8 mouse cellular contexts compared by ENCODE assay signal in the genomic region with DNA sequence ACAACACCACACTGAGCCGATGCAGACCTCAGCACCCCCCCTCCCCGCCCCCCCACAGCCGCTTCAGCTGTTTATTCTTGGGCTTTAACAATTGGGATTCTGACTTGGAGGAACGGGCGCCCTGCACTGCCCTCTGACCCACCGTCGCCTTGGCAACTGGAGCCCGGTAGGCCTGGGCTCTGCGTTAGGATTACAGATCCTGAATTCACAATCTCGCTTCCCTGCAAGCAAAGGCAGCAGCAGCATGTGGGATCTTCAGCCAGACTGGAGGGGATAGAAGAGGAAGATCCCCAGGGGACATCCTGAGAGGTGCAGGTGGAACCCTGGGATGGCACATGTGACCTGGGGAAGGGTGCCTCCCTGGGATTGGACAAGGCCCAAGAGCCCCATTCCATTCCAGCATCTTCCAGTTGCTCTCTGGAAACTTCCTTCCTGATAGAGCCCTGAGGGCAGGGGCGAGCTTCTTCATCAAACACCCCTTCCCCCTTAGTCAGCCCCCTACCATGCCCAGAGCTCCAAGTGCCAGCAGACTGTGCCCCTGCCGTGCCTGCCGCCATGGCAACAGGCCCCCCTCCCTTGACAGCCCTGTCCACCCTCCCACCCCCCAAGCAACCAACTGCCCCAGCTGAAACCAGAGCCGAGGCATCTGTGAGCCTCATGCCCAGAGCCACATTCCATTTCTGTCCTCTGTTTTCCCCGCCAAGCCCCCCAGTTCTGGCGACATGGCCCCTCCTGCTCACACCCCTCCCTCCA. TPM values are rescaled to one million over a fixed set of nuclear protein-coding genes. Genes with fewer than 3 reads are reported as not detected.
A peak's percentile ranks its signal among the peaks of the same experiment; 100 is the strongest.
DNase-seq lines count a peak whose midpoint lies in the region; ATAC-seq lines count a peak whose summit lies in the region.

No protein-coding gene starts in this region.

- WGBS in heart, embryonic 14.5 days: 32% methylated on average over 16 of the region's 16 CpGs
- WGBS in hindbrain, embryonic 13.5 days: 6% methylated on average over 16 of the region's 16 CpGs
- 5% methylated on average over 16 of the region's 16 CpGs for WGBS in midbrain, embryonic 16.5 days

- peak overlapping the region; percentile 70 for H3K9ac ChIP-seq in heart, embryonic 14.5 days (ENCODE audit: low read length)
- peak overlapping the region; percentile 39 for H3K9ac ChIP-seq in hindbrain, embryonic 13.5 days
- H3K9ac ChIP-seq in midbrain, embryonic 16.5 days (ENCODE audit: low read depth, low read length): peak overlapping the region; percentile 37

- H3K4me1 ChIP-seq in heart, embryonic 14.5 days (ENCODE audit: control insufficient read depth in 2 of 2, insufficient read depth in 2 of 2, low read length in 2 of 2): peaks cover 90 to 100% of the 10 kb centered on the region in 2 experiments
- H3K4me1 ChIP-seq in hindbrain, embryonic 13.5 days (replicated peaks): peaks cover 100% of the 10 kb centered on the region
- peaks cover 88% of the 10 kb centered on the region for H3K4me1 ChIP-seq in midbrain, embryonic 16.5 days (ENCODE audit: control insufficient read depth, insufficient read depth, low read length)

- ATAC-seq in heart, embryonic 14.5 days (ENCODE audit: insufficient number of reproducible peaks, insufficient read depth, low FRiP score, low read depth): no peak
- peak; percentile 18 for ATAC-seq in hindbrain, embryonic 13.5 days (ENCODE audit: low FRiP score)
- ATAC-seq in midbrain, embryonic 16.5 days: peak; percentile 26
- ATAC-seq in erythroblast, adult 5-6 weeks (replicated peaks; ENCODE audit: low FRiP score, poor library complexity, severe bottlenecking): no peak
- no peak for ATAC-seq in granulocyte monocyte progenitor cell, adult 5-6 weeks (replicated peaks; ENCODE audit: poor library complexity, severe bottlenecking)

- no peaks in the 10 kb centered on the region for H3K27me3 ChIP-seq in heart, embryonic 14.5 days (ENCODE audit: control insufficient read depth, insufficient read depth, low read length)
- no peaks in the 10 kb centered on the region for H3K27me3 ChIP-seq in hindbrain, embryonic 13.5 days
- H3K27me3 ChIP-seq in midbrain, embryonic 16.5 days (ENCODE audit: control insufficient read depth, insufficient read depth, low read depth, low read length): no peaks in the 10 kb centered on the region

- H3K36me3 ChIP-seq in heart, embryonic 14.5 days (ENCODE audit: control insufficient read depth, insufficient read depth, low read length): no peaks in the 10 kb centered on the region
- no peaks in the 10 kb centered on the region for H3K36me3 ChIP-seq in hindbrain, embryonic 13.5 days
- H3K36me3 ChIP-seq in midbrain, embryonic 16.5 days (ENCODE audit: control insufficient read depth, insufficient read depth, low read length): no peaks in the 10 kb centered on the region

- peak overlapping the region in 1 of 2 experiments; percentile 96; a peak in 2 of 4 replicates for H3K27ac ChIP-seq in heart, embryonic 14.5 days (replicated peaks in 1 of 2; ENCODE audit: control insufficient read depth in 1 of 2, insufficient read depth in 1 of 2, low read depth in 2 of 2, low read length in 2 of 2)
- peak overlapping the region; percentile 92 for H3K27ac ChIP-seq in hindbrain, embryonic 13.5 days
- peak overlapping the region; percentile 73 for H3K27ac ChIP-seq in midbrain, embryonic 16.5 days (ENCODE audit: low read length)

- H3K4me3 ChIP-seq in heart, embryonic 14.5 days (ENCODE audit: control insufficient read depth in 1 of 2, insufficient read depth in 1 of 2, low read depth in 1 of 2, low read length in 2 of 2): no peak overlapping the region
- no peak overlapping the region for H3K4me3 ChIP-seq in hindbrain, embryonic 13.5 days
- H3K4me3 ChIP-seq in midbrain, embryonic 16.5 days (ENCODE audit: low read depth, low read length): no peak overlapping the region

- 0 out of 2 replicates have a peak overlapping the region, but pooled peaks have one; percentile 18 for H3K4me2 ChIP-seq in heart, embryonic 14.5 days (ENCODE audit: low read length)
- H3K4me2 ChIP-seq in hindbrain, embryonic 13.5 days: peak overlapping the region; percentile 39
- peak overlapping the region; percentile 36 for H3K4me2 ChIP-seq in midbrain, embryonic 16.5 days (ENCODE audit: low read length)

- no peak for DNase-seq in heart, adult 11 months
- peak; percentile 89 for DNase-seq in embryo, embryonic 10 days (ENCODE audit: low spot score)
- no peak for DNase-seq in layer of hippocampus, adult 9-10 months (ENCODE audit: low spot score)

- no peaks in the 10 kb centered on the region for H3K9me3 ChIP-seq in heart, embryonic 14.5 days (ENCODE audit: control insufficient read depth, low read length)
- H3K9me3 ChIP-seq in hindbrain, embryonic 13.5 days: no peaks in the 10 kb centered on the region
- no peaks in the 10 kb centered on the region for H3K9me3 ChIP-seq in midbrain, embryonic 16.5 days (replicated peaks; ENCODE audit: control insufficient read depth, low read length, poor library complexity, severe bottlenecking)

RNA-seq across cellular contexts. Expression of a gene that starts 36.5 kb away (rescaled TPM):
- 7.1 and 9.0 TPM in 2 replicates for polyA plus RNA-seq in heart, embryonic 14.5 days (2014; fragmentation: Nextera tagmentation; extraction: Ambion mirVana)
- 11.0 and 12.5 TPM in 2 replicates for polyA plus RNA-seq in hindbrain, embryonic 13.5 days (2015; fragmentation: Nextera tagmentation; extraction: Ambion mirVana)
- 11.2 and 12.5 TPM in 2 replicates for polyA plus RNA-seq in midbrain, embryonic 16.5 days (2015; fragmentation: Nextera tagmentation; extraction: Ambion mirVana)
- 1.2 and 10.2 TPM in 2 replicates for total RNA-seq in erythroblast, adult 5-6 weeks (2015; ENCODE audit: low replicate concordance)
- 0.17 and 4.2 TPM in 2 replicates for total RNA-seq in erythroblast, adult 5-6 weeks (2017; ENCODE audit: low replicate concordance)
- total RNA-seq in granulocyte monocyte progenitor cell, adult 5-6 weeks (2014; fragmentation: Nextera tagmentation): 1.3 and 4.7 TPM in 2 replicates
- total RNA-seq in granulocyte monocyte progenitor cell, adult 5-6 weeks (2017): 0.26 and 0.93 TPM in 2 replicates

Comparison
In these comparisons a context has a peak if more than half of its experiments do, and no peak if none do; other contexts are left out.
1. ATAC-seq: peak in hindbrain, embryonic 13.5 days (single experiment) and midbrain, embryonic 16.5 days (single experiment); none in heart, embryonic 14.5 days (single experiment), erythroblast, adult 5-6 weeks (single experiment) and granulocyte monocyte progenitor cell, adult 5-6 weeks (single experiment).
2. Peak in every context shown above with its lines, with median percentiles within 50 percentile points of each other: H3K4me2 ChIP-seq and H3K9ac ChIP-seq.